Mouse (Mus musculus) cerebellum, adult 8-10 months (tissue): Measurements from ENCODE around the gene Rnf149.
"Not testable (repeated sequence)": the region's sequence is repeated elsewhere in the genome, so short reads cannot be mapped to it uniquely, and the experiment has no call there.

Experiments
- DNase-seq: peaks from one replicate; pipeline ENCODE4 v3.0.0; 2022

Rnf149 gene

GRCm38 (mm10) chr1:39577253-39577705 is at the start of gene Rnf149:
Gene Rnf149 (minus strand): TSS chr1:39577405.
- DNase-seq = peak; percentile 95

GRCm38 (mm10) chr1:39625491-39625890 is 48.3 kb upstream of the Rnf149 start:
- DNase-seq = no peak

- no peak for DNase-seq
Measured at GRCm38 (mm10) chr1:39623729-39624128, 46.5 kb upstream of the Rnf149 start.

GRCm38 (mm10) chr1:39623106-39623505 is 45.9 kb upstream of the Rnf149 start:
- no peak for DNase-seq

- no peak for DNase-seq
Measured at GRCm38 (mm10) chr1:39618524-39618923, 41.3 kb upstream of the Rnf149 start.

- no peak for DNase-seq
Measured at GRCm38 (mm10) chr1:39615526-39615925, 38.3 kb upstream of the Rnf149 start.

- peak; percentile 39 for DNase-seq
Measured at GRCm38 (mm10) chr1:39614462-39615279, 37.5 kb upstream of the Rnf149 start.

- no peak for DNase-seq
Measured at GRCm38 (mm10) chr1:39613061-39613460, 35.9 kb upstream of the Rnf149 start.

GRCm38 (mm10) chr1:39612491-39612890 is 35.3 kb upstream of the Rnf149 start:
- no peak for DNase-seq

- no peak for DNase-seq
Measured at GRCm38 (mm10) chr1:39608534-39608933, 31.3 kb upstream of the Rnf149 start.

- DNase-seq = no peak
Measured at GRCm38 (mm10) chr1:39602477-39602876, 25.3 kb upstream of the Rnf149 start.

- no peak for DNase-seq
Measured at GRCm38 (mm10) chr1:39598726-39599125, 21.5 kb upstream of the Rnf149 start.

- DNase-seq = not testable (repeated sequence)
Measured at GRCm38 (mm10) chr1:39597135-39597534, 19.9 kb upstream of the Rnf149 start.

GRCm38 (mm10) chr1:39593836-39594235 is 16.6 kb upstream of the Rnf149 start:
- no peak for DNase-seq

GRCm38 (mm10) chr1:39592090-39592489 is 14.9 kb upstream of the Rnf149 start:
- no peak for DNase-seq

GRCm38 (mm10) chr1:39591557-39591956 is 14.4 kb upstream of the Rnf149 start:
- not testable (repeated sequence) for DNase-seq

- no peak for DNase-seq
Measured at GRCm38 (mm10) chr1:39590193-39590592, 13.0 kb upstream of the Rnf149 start.

- DNase-seq = no peak
Measured at GRCm38 (mm10) chr1:39585416-39585815, 8.2 kb upstream of the Rnf149 start.

- DNase-seq = no peak
Measured at GRCm38 (mm10) chr1:39583173-39583572, 6.0 kb upstream of the Rnf149 start.

- no peak for DNase-seq
Measured at GRCm38 (mm10) chr1:39581215-39581614, 4.0 kb upstream of the Rnf149 start.

GRCm38 (mm10) chr1:39579139-39579538 is 1.9 kb upstream of the Rnf149 start:
- DNase-seq = no peak

- DNase-seq = no peak
Measured at GRCm38 (mm10) chr1:39578446-39578845, 1.2 kb upstream of the Rnf149 start.

- no peak for DNase-seq
Measured at GRCm38 (mm10) chr1:39576431-39577243, 568 bp downstream of the Rnf149 start.
